Mouse (Mus musculus): Measurements from ENCODE around the gene Scaf1. TPM values are rescaled to one million over a fixed set of nuclear protein-coding genes. Genes with fewer than 3 reads are reported as not detected.

The Scaf1 gene
- total RNA-seq, 1 experiment from 2014 or later: 17.0 TPM

- no peak for ATAC-seq (replicated peaks; ENCODE audit: low read depth, poor library complexity, severe bottlenecking)
These were observed 19.5 kb downstream of the Scaf1 start for GRCm38 (mm10) chr7:44996672-44997071.

- ATAC-seq (replicated peaks; ENCODE audit: low read depth, poor library complexity, severe bottlenecking): peak; percentile 7
These were observed 29.1 kb downstream of the Scaf1 start for GRCm38 (mm10) chr7:44986879-44987718.

- ATAC-seq (replicated peaks; ENCODE audit: low read depth, poor library complexity, severe bottlenecking): peak; percentile 85
These were observed 29.8 kb downstream of the Scaf1 start, which contains the start of gene Prmt1 for GRCm38 (mm10) chr7:44986192-44986878. Prmt1 (minus strand) TSS chr7:44986568.

GRCm38 (mm10) chr7:44985595-44986191 lies 30.5 kb downstream of the Scaf1 start:
- ATAC-seq (replicated peaks; ENCODE audit: low read depth, poor library complexity, severe bottlenecking): peak; percentile 24

- no peak for ATAC-seq (replicated peaks; ENCODE audit: low read depth, poor library complexity, severe bottlenecking)
These were observed 31.4 kb downstream of the Scaf1 start for GRCm38 (mm10) chr7:44984833-44985164.

- no peak for ATAC-seq (replicated peaks; ENCODE audit: low read depth, poor library complexity, severe bottlenecking)
These were observed 32.0 kb downstream of the Scaf1 start for GRCm38 (mm10) chr7:44983944-44984832.

GRCm38 (mm10) chr7:44983085-44983484 lies 33.1 kb downstream of the Scaf1 start:
- ATAC-seq (replicated peaks; ENCODE audit: low read depth, poor library complexity, severe bottlenecking): peak; percentile 27; the same call in 1 of the 2 replicates

GRCm38 (mm10) chr7:44981539-44981938 lies 34.6 kb downstream of the Scaf1 start:
- ATAC-seq (replicated peaks; ENCODE audit: low read depth, poor library complexity, severe bottlenecking): no peak

- ATAC-seq (replicated peaks; ENCODE audit: low read depth, poor library complexity, severe bottlenecking): no peak
These were observed 37.9 kb downstream of the Scaf1 start for GRCm38 (mm10) chr7:44978300-44978699.

GRCm38 (mm10) chr7:44975117-44975419 lies 41.1 kb downstream of the Scaf1 start:
- no peak for ATAC-seq (replicated peaks; ENCODE audit: low read depth, poor library complexity, severe bottlenecking)

- peak; percentile 45; the same call in 1 of the 2 replicates for ATAC-seq (replicated peaks; ENCODE audit: low read depth, poor library complexity, severe bottlenecking)
These were observed 41.6 kb downstream of the Scaf1 start, which contains the start of gene Cpt1c for GRCm38 (mm10) chr7:44974383-44975116. Cpt1c (minus strand) TSS chr7:44974851.

- ATAC-seq (replicated peaks; ENCODE audit: low read depth, poor library complexity, severe bottlenecking): no peak
These were observed 42.6 kb downstream of the Scaf1 start for GRCm38 (mm10) chr7:44973415-44974130.

GRCm38 (mm10) chr7:44971142-44971541 lies 45.0 kb downstream of the Scaf1 start:
- no peak for ATAC-seq (replicated peaks; ENCODE audit: low read depth, poor library complexity, severe bottlenecking)

GRCm38 (mm10) chr7:44970231-44970691 lies 45.9 kb downstream of the Scaf1 start:
- peak; percentile 83 for ATAC-seq (replicated peaks; ENCODE audit: low read depth, poor library complexity, severe bottlenecking)

GRCm38 (mm10) chr7:44966638-44967037 lies 49.5 kb downstream of the Scaf1 start:
- no peak for ATAC-seq (replicated peaks; ENCODE audit: low read depth, poor library complexity, severe bottlenecking)

GRCm38 (mm10) chr7:44965975-44966374 lies 50.2 kb downstream of the Scaf1 start:
- no peak for ATAC-seq (replicated peaks; ENCODE audit: low read depth, poor library complexity, severe bottlenecking)

- no peak for ATAC-seq (replicated peaks; ENCODE audit: low read depth, poor library complexity, severe bottlenecking)
These were observed 51.2 kb downstream of the Scaf1 start for GRCm38 (mm10) chr7:44964990-44965389.

- peak; percentile 22; the same call in 1 of the 2 replicates for ATAC-seq (replicated peaks; ENCODE audit: low read depth, poor library complexity, severe bottlenecking)
These were observed 53.3 kb downstream of the Scaf1 start for GRCm38 (mm10) chr7:44962831-44963230.

GRCm38 (mm10) chr7:44962337-44962736 lies 53.8 kb downstream of the Scaf1 start:
- ATAC-seq (replicated peaks; ENCODE audit: low read depth, poor library complexity, severe bottlenecking): no peak
